Mouse (Mus musculus) brain, embryonic 14.5 days (tissue): ENCODE data around the gene Dip2c.

Experiments
- CTCF ChIP-seq: fragments of 200-500 bp; IDR thresholded peaks from 2 replicates; pipeline ENCODE4 v1.5.1; 2012; ENCODE audit warnings: inconsistent platforms, mild to moderate bottlenecking, moderate library complexity, borderline replicate concordance; ENCODE audit not compliant: insufficient read depth, insufficient read length; ENCODE audit errors: extremely low read depth
- POLR2A ChIP-seq: fragments of 200-500 bp; IDR thresholded peaks from 2 replicates; pipeline ENCODE4 v1.6.1; 2012; ENCODE audit warnings: mild to moderate bottlenecking, inconsistent platforms, borderline replicate concordance; ENCODE audit not compliant: poor library complexity, insufficient read depth, insufficient read length, severe bottlenecking; ENCODE audit errors: extremely low read depth

DNA sequence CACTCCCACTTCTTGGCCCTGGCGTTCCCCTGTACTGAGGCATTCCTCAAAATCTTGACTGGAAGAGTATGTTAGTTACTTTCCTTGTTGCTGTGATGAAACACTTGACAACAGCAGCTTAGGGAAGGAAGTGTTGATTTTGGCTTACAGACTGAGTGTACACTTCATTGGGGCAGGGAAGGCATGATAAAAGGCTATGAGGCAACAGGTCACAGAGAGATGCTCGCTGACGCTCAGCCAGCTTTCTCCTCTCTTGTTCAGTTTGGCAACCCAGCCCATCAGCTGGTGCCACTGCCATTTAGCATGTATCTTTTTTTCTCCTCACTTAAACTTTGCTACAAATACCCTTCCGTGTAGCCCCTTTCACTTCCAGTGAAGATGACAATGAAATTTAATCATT, 302.1 kb downstream of the Dip2c start:
- TF ChIP-seq CTCF, result no peak
- no peak for TF ChIP-seq POLR2A
